Mouse (Mus musculus) midbrain, embryonic 15.5 days (tissue): ENCODE data around the gene Musk. TPM values are rescaled to one million over a fixed set of nuclear protein-coding genes. Genes with fewer than 3 reads are reported as not detected.

Source experiments
- polyA plus RNA-seq: library from polyadenylated mRNA; unstranded; fragments of >200 nt; fragmentation: Nextera tagmentation; extraction: Ambion mirVana; gene quantifications from 2 replicates; pipeline ENCODE4 v1.2.1, GENCODE M21; 2015

The Musk gene
- polyA plus RNA-seq, 1 experiment from 2014 or later: not detected

Other genes starting within 250 kb of the Musk start
- gene Svep1, start 79.1 kb upstream of the Musk start, polyA plus RNA-seq: 0.76 and 0.83 TPM in 2 replicates